Mouse (Mus musculus) G1E (cell line): ENCODE results near the gene Gdf1.

ENCODE experiments used
- CTCF ChIP-seq: IDR thresholded peaks from 2 replicates; pipeline ENCODE4 v1.5.1; 2012; ENCODE audit warnings: low read depth, low read length, inconsistent platforms, mixed read lengths
- POLR2AphosphoS5 ChIP-seq: IDR thresholded peaks from 2 replicates; pipeline ENCODE4 v1.6.1; 2012; ENCODE audit warnings: low read depth, low read length, inconsistent platforms; ENCODE audit not compliant: insufficient replicate concordance

DNA sequence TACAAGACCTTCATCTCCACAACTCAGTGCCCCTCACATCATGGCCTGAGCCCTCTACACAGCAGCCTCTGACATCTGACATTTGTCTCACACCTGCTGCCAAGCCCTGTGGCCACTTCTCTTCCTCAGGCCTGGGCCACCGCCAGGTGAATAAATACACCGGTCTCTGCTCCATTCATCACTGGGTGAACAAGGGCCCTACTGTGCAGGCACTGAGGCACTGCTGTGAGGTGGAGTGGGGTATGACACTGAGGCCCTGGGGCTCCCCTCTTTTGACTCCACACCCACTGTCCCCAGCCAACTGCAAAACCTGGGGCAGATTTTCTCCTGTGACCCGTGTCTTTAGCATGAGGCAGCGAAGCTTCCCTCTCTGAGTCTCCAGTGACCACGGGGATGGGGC lies 37.0 kb downstream of the Gdf1 start:
- TF ChIP-seq CTCF (no peak), POLR2AphosphoS5 (no peak)
